Mouse (Mus musculus): ENCODE data around the gene Masp1.

The Masp1 gene

DNA sequence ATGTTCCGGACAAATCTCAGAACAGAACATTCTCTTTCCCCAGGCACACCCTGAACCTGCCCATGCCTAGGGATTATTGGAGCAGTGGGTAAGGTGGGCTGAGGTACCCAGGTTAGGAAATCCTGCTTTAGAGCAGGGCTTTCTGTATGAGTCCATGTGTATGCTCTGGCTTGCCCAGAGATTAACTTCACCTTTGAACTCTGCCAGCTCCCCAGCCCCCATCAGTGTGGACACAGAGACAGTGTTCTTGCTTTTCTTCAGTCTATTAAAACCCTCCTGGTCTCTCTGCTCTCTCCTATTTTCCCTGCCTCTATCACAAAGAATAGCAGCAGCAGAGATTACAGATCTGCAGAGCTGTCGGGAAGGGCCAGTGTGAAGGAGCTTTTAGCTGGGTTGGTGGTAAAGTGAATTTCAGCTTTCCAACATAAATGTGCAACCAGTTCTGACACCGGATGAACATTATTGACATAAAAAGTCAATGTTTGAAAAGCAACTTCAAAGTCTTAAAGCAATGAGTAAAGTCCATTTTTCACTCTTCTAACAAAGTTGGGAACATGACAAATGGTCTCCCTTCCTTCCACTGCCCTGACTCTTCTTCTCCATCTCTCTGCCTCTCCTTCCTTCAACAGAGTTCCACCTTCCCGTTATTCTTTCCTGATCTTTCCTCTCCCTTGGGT, 56.8 kb downstream of the Masp1 start:
- no peak for DNase-seq (ENCODE audit: low spot score in 2 of 2)

DNA sequence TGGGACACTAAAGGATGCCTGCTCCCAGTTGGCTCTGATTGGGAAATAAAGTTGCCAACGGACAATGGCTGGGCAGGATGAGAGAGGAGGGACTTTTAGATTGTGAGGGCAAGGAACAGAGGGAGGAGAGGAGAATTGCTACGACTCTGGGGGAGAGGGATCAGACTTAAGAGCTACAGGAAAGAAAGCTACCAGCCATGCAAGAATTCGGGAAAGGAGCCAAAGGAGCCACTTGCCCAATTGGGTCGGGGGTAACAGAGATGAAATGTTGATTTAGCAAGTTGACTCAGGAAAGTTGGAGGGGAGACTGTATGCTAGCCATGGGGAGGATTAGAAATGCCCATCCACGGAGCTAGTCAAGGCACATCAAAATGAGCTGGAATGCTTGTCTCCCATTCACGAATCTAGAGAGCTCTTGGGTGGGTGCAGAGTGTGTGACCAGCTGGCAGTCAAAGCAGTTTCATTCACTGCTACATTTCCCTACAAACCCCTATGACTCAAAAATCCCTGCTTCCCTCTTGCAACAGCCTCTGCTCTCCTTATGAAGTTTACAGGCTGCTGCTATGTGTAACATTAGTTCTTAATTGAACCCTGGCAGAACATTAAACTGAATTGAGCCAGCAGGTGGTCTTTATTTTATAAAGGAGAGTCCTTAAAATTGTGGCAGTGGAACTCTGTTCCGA, 61.6 kb downstream of the Masp1 start:
- DNase-seq (ENCODE audit: low spot score in 2 of 2) = no peak

DNA sequence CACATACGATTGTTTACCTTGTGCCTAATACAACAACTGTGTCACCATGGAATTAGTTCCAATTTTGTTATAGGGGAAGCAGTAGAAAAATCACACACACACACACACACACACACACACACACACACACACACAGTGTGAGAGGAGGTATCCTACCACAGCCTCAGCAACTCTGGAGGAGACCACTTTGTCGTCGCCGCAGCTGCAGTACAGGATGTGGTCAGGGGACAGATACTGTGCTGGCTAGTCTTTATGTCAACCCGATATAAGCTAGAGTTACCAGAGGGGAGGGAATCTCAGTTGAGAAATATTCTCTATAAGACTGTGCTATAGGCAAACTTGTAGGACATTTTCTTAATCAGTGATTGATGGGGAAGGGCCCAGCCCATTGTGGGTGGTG, 63.3 kb downstream of the Masp1 start:
- DNase-seq (ENCODE audit: low spot score in 2 of 2) = no peak

DNA sequence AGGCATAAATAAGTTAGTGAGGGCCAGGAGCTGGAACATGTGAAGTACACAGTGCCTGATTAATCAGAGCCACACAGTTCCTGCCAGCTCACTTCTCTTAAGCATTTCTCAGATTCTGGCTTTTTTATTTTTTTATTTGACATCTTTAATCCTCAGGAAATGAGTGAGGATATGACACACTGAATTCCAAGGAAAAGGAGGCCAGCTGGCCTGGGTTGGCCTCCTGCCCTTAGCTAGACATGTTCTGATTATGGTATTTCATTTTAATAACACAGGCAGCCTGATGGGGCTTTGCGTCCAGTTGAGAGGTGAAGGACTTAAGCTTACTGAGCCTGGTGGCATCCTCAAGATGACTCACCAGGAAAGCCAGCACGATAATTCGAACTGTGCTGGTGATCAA, 64.1 kb downstream of the Masp1 start:
- DNase-seq (ENCODE audit: low spot score in 2 of 2) = peak in 1 of 2 experiments; percentile 5

DNA sequence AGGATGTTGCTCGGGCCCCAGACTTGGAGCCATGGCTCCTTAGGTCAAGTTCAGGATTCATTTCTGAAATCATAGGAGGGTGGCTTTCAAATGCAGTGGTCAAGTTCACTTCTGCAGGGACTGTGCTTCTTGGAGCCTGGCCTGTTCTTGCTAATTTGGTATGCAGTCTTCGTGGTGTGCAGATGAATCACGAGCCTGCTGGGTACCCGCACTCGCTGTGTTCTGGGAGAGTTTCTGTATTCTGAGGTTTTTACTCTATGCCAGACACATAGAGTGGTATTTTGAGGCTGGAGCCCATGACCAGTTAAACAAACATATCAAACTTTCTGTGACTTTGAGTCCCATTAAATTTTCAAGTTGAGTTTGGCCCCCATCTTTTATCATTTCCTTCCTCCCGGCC, 66.2 kb downstream of the Masp1 start:
- DNase-seq (ENCODE audit: low spot score in 2 of 2) = no peak

DNA sequence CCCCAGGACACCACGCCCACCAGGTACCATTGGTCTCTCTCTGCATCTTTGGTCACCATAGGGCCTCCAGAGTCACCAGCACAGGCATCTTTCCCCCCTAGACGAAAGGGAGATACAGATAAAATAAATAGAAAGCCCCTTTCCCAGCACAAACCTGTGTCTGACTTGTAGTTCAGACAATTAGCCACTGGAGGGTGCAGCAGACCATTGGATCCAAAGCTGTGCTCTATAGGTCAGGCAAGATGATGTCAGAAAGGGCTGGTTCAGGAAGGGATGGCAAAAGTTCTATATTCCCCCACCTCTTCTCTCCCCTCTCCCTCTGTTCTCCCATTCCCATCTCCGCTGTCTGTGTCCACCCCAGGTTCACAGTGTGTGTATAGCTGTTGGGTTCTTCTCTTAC, 68.1 kb downstream of the Masp1 start:
- peak; percentile 10 to 23 for DNase-seq (ENCODE audit: low spot score in 2 of 2)

DNA sequence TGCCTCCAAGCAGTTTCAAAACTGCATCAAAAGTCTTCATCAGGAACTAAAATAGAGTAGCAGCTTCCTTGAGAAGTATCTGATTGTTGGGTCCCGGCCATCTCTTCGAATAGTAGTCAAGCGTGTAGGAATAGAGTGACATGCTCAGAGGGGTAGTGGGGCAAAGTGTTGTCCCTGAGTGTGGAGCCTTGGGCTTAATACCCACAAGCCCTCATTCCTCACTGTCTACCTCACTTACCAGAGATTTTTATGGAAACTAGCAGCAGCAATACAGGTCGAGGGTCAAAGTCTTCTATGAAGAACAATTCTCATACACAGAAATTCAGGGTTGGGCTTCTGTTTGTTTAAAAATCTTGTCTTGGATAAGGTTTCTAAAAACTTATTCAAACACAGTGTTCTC, 69.8 kb downstream of the Masp1 start:
- no peak for DNase-seq (ENCODE audit: low spot score in 2 of 2)

DNA sequence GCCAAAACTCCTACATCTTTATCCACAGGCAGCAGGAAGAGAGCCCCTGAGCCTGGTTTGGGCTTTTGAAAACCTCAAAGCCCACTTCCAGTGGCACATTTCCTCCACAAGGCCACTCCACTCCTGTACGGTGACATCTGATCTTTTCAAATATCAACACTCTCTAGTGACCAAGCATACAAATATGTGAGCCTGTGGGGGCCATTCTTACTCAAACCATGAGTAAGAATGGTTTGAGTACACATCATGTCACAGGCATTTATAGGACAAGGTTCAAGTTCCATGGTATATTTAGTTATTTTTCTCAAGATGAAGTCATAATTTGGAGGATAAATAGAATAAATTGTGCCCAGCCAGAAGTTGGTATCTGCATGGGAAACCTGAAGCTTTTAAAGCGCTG, 70.7 kb downstream of the Masp1 start:
- DNase-seq (ENCODE audit: low spot score in 2 of 2) = no peak

DNA sequence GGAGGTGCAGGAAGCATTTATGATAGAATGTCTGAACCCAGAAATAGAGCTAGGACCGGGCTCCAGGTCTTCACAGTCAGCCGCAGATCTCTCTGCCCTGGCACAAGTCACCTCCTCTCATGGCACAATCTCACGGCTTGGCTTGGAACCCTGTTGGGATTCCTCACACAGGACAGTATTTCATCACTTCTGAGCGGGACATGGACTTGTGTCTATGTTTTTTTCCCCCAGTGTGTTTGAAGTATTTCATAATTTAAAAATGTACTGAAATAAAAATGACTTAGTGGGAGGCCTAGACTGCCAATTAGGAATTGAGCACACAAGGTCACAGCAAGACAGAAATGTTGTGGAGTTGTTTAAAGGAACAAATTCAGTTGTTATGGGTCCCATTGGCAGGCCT, 76.4 kb downstream of the Masp1 start:
- DNase-seq (ENCODE audit: low spot score in 2 of 2) = no peak

DNA sequence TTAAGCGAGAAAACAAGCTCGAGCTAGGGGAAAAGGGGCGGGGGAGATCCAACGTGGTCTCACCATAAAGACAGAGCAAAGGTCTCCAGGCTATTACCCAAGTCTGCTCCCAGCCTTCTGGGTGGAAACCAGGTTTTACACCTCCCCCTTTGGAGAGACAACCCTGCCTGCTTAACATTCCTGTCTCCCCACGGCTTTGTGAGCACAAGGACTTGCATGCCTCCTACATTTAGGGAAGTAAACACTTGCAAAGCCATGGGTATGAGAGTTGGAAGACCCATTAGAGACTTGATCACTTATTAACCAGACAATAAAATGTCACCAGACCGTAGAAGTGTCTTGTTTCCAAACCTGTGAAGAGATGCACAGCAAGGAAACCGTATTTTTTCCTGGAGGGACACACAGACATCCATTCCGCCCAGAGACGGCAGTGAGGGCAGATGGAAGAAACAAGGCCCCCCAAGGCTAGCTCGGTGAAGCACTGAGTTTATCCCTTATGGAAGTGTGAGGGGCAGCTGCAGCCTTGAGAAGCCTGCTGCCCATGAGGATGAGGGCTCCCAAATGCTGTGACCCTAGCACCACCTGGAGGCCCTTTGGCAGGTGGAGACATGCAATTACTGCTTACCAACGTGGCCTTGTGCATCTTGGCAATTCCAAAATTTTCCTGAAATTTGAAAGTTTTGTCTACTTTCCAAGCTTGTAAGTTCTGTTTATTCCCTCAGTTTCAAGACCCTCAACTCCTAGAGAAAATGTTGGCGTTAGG, 83.0 kb downstream of the Masp1 start:
- no peak for DNase-seq (ENCODE audit: low spot score in 2 of 2)

DNA sequence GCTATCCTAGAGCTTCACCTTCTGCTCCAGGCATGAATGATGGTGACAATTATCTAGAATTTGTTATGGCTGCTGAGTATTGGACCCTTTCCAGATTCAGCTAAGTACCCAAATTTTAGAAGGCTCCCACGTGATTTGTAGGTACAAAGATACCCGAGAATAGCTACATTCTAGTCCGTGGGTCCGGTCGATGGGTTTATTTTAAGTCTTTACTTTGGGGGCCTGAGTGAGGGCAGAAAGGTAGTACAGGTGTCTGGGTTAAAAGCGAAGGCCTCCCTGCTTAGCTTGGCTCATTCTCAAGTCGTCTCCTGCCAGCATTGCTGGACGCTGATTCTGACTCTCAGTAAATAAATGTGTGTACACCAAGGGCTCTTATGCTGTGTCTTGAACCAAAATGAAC, 90.6 kb downstream of the Masp1 start:
- no peak for DNase-seq (ENCODE audit: low spot score in 2 of 2)

DNA sequence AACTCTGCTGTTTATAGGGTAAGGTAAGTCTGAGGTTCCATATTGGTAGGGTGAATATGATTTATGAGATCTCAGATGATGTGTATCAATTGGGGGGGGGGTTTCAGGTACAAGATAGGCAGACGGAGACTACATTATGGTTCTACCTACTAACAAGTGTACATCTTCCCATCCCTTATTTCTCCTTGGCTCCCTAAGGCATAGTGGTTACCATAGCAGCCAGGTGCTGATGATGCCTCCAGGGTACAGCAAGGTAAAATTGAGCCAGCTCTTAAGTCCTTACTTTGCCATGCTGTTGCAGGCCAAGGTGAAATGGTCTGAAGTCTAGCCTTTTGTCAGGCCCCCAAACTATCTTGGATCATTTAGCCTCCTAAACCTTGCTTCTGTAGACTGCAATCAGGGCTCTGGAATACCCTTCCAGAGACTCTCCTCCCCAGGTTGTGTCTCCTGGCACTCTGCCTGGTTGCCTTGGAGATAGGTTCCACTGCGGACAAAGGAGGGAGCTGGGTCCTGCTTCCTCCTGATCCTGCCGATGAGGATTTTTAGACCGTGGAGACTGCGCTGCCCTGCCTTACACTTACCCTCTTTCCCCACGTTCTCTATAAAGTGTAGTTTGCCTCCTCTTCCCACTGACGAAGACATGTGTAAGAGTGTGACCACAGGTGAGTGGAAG, 91.8 kb downstream of the Masp1 start, which contains the start of gene Rtp1:
Gene Rtp1 (plus strand): TSS at position 487 of the 673 bp plus-strand sequence.
- no peak for DNase-seq (ENCODE audit: low spot score in 2 of 2)

DNA sequence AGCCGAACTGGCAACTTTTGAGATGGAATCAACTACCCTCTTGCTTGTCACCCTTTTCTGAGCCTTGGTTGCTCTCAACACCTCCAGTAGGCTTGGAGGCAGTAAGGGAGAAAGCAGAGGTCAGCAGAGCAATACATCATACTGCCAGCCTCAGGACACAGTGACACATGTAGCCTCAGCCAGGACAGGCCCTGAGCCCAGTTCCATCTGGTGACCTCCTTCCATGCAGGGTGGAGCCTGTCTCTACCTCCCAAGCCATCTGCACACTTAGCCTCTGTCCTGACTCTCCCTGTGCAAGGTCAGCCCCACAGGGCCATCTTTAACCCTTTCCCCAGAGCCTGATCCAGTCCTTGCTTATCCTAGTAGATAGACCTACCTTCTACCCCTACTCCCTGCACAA, 92.9 kb downstream of the Masp1 start:
- DNase-seq (ENCODE audit: low spot score in 2 of 2) = no peak

DNA sequence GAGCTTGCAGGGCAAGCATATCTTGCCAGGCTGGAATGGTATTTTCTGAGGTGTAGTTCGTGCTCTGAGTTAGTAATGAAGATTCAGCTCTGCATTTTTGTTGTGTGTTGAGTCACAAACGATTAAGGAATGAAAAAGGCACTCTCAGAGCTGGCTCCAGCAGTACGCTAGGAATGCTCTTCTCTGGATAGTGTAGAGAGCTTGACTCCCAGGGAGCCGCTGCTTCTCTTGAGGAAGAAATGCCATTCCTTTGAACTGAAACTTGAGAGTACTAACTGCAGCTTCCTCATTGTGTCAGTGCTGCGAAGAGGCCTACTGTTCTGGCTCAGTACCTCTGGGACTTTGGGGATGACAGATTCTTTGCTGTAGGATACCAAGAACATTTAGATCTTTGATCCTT, 96.8 kb downstream of the Masp1 start:
- no peak for DNase-seq (ENCODE audit: low spot score in 2 of 2)

DNA sequence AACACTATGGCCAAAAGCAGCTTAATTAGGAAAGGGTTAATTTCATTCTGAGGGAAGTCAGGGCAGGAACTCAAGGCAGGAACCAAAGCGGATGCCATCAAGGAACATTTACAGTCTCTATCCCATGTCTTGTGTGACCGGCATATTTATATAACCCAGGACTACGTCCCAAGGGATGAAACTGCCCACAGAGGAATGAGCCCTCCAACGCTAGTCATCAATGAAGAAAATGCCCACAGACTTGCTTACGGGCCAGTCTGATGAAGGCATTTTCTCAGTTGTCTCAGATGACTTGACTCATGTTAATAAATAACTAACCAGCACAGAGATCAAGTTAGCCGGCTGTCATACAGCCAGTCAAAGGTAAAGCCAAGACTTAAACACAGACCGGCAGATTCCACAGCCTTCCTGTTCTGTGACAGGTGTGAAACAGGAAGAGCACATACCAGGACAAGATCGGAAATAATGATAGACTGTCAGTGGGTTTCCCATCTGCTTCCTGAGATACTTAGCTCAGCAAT, 101.0 kb downstream of the Masp1 start:
- DNase-seq (ENCODE audit: low spot score in 2 of 2) = no peak

DNA sequence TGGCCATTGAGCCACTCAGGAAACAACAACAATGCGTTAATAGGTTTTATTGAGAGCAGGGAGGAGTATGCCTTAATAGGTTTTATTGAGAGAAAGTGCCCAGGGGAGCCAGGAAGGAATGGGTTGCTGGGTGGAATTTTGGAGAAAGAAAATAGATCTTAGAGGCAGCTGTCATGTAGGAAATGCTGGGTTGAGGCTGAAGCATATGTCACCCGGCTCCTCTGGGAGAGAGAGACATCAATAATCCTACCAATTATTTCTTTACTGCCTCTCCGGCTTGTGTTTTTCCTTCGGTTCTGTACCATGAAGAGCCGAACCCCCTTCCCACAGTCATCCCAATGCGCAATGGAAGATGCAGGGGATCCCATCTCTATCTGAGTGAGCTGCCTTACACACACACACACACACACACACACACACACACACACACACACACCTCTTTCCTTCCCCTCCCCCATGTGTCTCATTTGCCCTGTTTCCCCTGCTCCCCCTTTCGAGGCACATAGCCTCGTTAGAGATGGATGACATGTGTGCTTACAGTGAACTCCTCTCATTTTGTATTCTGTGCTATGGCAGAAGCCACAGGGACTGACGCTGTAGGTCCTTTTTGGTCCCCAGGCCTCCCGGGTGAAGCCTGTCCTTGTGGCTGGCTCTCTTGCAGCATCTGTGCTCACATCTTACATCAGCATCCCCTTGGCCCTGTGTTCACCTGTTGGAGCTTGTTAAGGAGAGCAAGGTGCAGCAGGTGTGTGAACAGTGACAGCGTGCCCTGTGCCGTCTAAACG, 103.0 kb downstream of the Masp1 start:
- DNase-seq (ENCODE audit: low spot score in 2 of 2) = no peak

DNA sequence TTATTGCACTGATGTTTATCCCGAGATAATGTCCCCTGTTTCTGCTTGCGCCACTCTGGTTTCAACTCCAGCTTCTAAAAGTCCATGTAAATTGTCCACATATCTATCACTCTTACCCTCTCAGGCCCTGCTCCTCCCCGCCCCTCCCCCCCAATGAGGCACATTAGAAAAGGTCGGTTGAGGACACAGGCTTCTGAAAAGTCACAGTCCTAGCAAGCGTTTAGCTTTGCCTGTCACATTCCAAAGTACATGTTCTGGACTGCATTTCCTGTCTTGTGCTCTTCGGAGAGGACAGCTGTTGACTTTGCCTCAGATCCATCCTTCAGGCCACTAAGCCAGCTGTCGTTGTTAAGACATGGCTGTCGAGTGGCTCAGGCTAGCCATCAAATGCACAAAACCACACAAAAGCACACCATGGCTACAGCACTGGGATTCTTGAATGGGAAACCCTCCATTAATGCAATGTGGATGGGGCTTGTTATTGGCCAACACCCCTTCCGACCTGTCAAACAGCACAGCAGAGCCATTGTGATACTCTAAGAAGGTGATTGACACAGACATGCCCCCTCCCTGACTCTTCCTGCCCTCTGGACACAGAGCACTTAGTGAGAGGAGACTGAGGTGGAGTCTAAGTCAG, 103.8 kb downstream of the Masp1 start:
- no peak for DNase-seq (ENCODE audit: low spot score in 2 of 2)

DNA sequence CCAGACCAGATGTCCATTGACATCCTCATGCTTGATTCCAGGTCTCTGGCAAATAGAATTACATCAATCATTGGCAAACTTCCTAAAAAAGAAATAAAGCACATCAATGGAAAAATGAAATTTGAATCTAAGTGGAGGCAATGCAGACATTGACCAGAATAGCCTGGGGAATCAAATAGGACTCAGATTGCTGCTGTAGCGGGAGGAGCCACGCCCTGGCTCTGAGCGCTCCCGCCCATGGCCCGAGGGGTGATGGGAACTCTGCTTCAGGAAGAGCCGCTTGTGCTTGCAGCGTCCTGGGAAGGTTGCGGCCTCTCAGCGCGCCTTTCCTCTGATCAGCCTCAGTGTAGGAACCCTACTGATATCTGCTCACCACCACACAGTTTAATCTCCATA, 104.4 kb downstream of the Masp1 start:
- DNase-seq (ENCODE audit: low spot score in 2 of 2) = no peak

DNA sequence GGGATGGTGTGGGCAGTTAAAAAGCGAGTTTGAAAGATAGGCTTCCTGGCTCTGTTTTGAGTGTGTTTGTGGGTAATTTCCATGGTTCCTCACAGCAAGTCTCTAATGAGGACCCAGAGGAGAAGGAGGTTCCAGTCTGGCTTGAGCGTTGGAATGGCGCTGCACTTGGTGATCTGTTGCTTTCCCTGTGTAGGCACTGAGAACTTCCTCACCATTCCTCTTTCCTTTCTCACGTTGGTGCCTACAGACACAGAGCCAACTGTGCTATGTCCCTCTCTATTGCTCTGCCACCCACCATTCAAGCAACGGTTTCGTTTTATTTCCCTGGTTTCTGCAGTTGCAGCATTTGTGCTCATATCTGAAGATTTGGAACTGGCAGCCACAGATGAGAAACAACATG, 107.7 kb downstream of the Masp1 start:
- DNase-seq (ENCODE audit: low spot score in 2 of 2) = no peak

DNA sequence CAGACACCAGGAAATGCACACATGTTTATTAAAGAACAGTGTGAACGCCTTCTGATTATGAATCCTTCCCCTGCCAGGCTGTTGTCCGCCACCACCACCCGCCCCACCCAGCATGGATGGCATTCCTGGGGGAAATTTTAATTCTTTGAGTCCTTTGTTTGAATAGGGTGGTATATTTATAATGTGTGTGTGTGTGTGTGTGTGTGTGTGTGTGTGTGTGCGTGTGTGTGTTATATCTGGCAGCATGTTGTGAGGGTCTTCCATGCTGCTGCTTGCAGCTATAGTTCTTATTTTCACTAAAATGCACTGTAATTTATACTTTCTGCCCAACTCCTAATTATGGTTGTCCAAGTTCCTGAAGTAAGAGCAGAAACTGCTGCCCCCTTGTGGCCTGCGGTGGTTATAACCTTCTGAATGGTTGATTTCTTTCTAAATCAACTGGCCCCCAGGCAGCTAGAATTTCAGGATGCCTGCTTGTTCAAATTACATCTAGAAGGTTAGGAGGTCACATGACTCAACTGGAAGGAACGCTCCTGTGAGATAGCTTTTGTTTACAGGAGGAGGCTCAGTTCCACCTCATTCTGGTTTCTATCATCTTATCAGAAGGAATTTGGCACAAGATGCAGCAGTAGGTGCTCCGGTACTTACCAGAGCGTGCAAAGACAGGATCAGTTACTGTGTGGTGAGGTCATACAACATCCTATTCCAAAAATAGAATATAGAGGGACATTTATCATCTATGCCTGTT, 117.4 kb downstream of the Masp1 start:
- DNase-seq (ENCODE audit: low spot score in 2 of 2) = peak; percentile 52 to 67

Data from urinary bladder, adult 18-20 months (tissue).